Mouse (Mus musculus) megakaryocyte-erythroid progenitor cell, adult 5-6 weeks (primary cell): Measurements from ENCODE around the gene Slc38a4. TPM values are rescaled to one million over a fixed set of nuclear protein-coding genes. Genes with fewer than 3 reads are reported as not detected.

Experiments used
- ATAC-seq: replicated peaks from 2 replicates; pipeline ENCODE4 v1.8.0; 2016; ENCODE audit warnings: mild to moderate bottlenecking, inconsistent platforms; ENCODE audit not compliant: severe bottlenecking, poor library complexity, low FRiP score, low TSS enrichment
- total RNA-seq, 2 experiments: library from RNA; stranded (forward) in 1 of 2; stranded (reverse) in 1 of 2; fragments of 200-1000, 215-1000 nt in 1 of 2; fragments of >200 nt in 1 of 2; fragmentation: Nextera tagmentation in 1 of 2; gene quantifications; 2 replicates each; pipeline ENCODE4 v1.2.3; 2014 to 2017

Gene Slc38a4
- total RNA-seq (2014; fragmentation: Nextera tagmentation), result not detected in 2 replicates
- not detected in 2 replicates for total RNA-seq (2017)

GRCm38 (mm10) chr15:97055794-97056193 lies at the start of gene Slc38a4:
Gene Slc38a4, minus strand, starts transcription at chr15:97055956.
- no peak for ATAC-seq

- ATAC-seq, result no peak
These were observed 49.2 kb upstream of the Slc38a4 start for GRCm38 (mm10) chr15:97104889-97105391.

DNA sequence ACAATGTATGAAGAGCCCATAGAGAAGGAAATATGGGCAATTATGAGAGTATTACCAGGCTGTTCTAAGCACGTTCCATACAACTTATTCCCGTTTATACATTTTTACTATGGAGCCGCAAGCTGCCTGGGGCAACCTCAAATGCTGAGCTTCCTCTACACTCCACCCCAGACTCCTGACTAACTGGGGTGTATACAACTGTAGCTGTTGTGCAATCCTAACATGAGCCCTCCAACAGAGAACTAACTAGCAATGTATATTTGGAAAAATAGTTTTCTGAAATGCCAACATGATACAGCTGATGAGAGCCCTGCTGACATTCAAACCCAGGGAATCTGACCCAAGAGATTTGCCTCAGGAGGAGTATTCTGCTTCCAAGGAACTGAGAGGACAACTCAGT lies 48.3 kb upstream of the Slc38a4 start:
- no peak for ATAC-seq

DNA sequence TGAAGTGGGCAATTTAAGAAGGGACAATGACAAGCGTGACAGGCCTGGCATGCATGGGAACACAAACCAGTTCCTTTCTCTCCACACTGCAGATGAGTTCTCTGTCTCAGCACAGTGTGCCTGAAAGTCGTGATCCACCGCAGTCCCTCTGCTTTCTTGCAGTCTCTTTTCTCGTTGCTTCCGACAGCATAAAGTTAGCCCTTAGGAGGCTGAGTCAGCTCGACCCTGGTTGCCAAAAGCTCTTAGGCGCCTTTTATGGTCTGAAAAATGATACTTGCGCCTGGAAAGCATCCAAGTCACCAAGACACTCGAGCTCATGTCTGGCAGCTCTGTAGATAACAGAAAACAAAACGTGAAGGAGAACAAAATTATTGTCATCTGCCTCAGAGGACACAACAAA lies 47.1 kb upstream of the Slc38a4 start:
- 0 out of 2 replicates have a peak, but pooled peaks have one; percentile 10 for ATAC-seq

- ATAC-seq, result no peak
These were observed 46.4 kb upstream of the Slc38a4 start for GRCm38 (mm10) chr15:97102181-97102580.

- no peak for ATAC-seq
These were observed 43.3 kb upstream of the Slc38a4 start for GRCm38 (mm10) chr15:97099101-97099500.

DNA sequence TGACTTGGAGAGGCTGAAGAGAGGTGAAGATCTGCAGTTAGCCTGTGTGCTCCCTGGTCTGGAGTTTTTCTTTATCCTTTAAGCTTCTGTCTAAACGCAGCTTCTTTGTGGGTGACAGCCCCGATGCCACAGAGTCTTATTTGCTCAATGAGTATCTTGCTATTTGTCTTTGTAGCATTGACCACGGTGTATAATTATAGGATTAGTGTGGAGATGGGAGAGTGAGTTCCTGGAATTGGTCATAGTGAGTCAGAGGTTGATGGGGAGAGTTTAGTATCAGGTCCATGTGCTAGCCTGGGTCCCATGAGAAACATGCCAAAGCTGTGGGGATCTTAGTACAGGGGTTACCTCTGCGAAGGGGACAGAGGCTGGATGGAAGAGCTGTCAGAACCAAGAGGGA lies 41.8 kb upstream of the Slc38a4 start:
- ATAC-seq, result no peak

DNA sequence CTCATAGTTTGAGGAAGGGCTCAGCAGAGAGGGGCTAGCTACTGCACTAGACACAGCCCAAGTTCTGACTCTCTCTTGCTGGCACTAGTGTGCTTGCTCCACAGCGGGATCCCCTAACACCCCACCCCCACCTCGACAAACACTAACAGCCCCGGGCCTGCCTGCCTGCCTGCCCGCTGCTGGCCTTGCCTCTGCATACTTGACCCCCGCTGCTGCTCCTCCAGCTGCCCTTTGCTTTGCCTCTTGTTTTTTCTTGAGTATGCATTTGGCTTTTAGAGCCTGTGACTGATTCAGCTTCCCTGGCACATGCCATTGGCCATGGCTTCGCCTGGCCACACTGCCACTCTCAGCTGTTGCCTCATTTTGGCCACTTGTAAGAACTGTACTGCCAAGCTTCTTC lies 33.8 kb upstream of the Slc38a4 start:
- no peak for ATAC-seq

DNA sequence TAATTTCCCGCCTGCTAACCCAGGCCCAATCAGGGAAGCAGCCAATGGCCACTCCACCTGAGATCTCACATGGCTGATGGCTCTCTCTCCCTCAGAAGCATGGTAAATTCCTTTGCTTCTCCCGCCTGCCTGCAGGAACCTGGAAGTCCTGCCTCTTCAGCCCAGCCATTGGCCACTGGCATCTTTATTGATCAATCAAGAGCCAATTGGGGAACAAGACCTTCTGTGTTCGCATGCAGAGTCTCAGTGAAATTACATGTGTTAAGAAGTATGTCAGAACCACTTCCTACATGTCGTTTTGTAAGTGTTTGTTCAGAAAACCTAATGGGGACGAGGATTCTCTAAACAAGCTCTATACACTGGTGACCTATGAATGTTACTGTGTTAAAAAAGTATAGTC lies 30.1 kb upstream of the Slc38a4 start:
- ATAC-seq, result no peak

GRCm38 (mm10) chr15:97077665-97078064 lies 21.9 kb upstream of the Slc38a4 start:
- no peak for ATAC-seq

GRCm38 (mm10) chr15:97076092-97076491 lies 20.3 kb upstream of the Slc38a4 start:
- no peak for ATAC-seq

DNA sequence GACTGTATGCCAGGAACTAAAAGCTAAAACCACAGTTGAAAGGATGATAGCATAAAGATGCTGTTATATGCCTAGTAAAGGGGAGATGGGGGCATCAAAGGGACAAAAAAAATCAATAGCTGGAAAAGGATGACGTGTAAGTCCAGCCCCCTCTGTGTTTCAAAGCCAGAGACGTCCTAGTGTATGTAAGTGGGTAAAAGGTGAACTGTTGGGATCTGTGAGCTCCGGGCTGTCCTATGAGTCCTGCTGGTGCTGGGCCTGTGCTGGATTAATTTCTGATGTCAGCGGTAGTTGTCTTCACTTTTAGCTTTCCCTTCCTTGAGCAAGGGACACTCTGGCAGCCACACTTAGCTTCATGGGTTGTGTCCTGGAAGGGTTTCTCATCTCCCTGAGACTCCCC lies 19.5 kb upstream of the Slc38a4 start:
- no peak for ATAC-seq

GRCm38 (mm10) chr15:97072859-97073826 lies 17.4 kb upstream of the Slc38a4 start:
- no peak for ATAC-seq

DNA sequence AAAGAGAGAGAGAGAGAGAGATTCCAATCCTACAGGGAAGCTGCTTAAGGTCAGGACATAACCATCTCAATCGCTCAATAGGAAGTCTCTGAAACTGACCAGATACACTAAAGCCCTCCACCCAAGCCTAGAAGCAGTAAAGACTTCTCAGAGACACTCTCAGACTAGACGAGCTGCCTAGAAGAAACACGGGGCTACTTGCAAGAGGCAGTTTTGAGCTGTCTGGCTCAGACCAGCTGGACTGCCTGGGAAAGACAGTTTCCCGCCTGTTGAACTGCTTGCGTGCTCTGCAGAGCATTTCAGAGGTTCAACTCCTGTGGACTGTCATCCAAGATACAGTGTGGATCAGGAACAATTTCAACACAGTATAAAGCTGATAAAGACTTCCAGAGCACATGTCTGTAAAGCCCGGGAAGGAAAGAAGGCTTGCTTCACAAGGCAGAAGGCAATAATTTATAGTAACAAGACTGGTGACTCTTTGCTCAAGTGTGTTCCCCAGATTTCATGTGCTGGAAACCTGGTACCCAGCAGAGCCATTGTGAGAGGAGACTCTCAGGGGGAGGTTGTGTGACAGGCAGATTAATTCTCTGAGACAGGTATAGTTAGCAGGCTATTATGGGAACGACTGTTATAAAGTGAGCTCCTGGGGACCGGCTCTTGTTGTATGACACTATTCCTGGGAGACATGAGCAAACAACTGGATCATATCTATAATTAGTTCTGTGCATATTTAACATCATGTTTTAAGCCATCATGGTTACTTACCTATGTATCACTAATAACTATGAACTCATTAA lies 11.8 kb upstream of the Slc38a4 start:
- ATAC-seq, result no peak

DNA sequence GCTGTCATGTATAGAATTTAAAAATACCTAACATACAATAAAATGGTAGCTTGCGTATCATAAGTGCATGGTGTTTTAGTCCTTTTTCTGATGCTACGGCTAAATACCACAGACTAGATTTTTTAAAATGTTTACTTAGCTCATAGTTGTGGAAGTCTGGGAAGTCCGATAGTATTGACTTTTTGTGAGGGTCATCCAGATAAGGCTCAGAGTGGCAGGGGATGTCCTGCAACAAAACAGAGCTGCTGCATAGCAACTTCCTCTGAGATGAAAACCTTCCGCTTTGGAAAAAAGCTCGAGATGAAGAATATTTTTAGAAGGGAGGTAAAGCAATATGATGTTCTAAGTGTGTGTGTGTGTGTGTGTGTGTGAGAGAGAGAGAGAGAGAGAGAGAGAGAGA lies 11.2 kb upstream of the Slc38a4 start:
- ATAC-seq, result no peak

GRCm38 (mm10) chr15:97063211-97063610 lies 7.5 kb upstream of the Slc38a4 start:
- no peak for ATAC-seq

DNA sequence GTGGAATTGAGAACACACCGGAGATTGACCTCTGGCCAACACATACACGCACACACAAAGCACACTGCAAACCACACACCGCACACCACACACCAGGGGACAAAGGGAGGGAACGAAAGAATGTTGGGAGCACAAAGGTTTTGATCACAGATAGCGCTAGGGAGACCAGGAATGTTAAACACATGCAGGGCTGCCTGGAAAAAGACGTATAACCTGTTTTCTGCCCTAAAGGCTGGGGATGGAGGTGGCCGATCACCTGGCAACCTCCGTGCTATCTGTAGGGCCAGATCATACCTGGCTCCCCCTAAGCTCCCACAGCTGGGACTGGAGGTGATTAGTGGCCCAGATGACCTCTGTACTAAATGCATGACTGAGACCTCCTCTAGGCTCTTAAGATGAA lies 5.2 kb upstream of the Slc38a4 start:
- no peak for ATAC-seq

DNA sequence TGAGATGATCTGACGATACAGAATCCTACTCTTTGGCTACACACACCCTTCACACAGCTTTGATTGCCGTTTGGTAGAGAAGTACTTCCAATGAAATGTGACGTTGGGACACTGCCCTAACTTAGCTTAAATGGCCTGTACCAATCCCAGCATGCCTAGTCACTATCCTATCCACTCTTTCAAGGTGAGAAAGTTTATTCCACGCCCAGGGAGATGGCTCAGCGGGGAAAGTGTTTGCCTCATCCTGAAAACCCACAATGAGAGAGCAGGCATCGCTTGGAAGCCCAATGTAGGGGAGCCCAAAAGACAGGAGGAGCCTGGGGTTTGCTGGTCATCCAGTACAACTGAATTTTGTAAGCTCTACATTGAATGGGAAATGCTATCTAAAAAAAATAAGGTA lies 4.8 kb upstream of the Slc38a4 start:
- ATAC-seq, result no peak

DNA sequence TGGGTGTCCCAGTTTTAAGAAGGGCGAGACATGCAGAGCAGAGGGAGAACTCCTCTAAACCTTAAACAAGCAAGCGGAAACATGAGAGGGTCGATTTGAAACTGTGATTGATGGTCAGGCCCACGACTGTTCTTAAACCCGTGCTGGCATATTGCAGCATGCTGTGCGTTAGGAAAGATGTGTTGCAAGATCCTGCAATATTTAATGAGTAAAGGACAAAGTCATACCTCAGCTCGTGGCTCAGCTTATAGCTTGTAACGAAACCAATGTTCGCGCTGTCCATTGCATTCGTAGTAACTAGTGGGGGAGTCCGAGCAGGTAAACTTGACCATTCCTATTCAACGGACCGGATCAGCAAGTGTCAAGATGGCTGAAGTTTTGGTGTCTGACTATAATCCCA lies 4.3 kb upstream of the Slc38a4 start:
- ATAC-seq, result no peak
